Mouse (Mus musculus) lung, postnatal 4 days (tissue): ENCODE measurements around the gene Adap2.

Experiments used
- DNase-seq, 2 experiments: peaks; one replicate each; pipeline ENCODE4 v3.0.0; 2021

The Adap2 gene

DNA sequence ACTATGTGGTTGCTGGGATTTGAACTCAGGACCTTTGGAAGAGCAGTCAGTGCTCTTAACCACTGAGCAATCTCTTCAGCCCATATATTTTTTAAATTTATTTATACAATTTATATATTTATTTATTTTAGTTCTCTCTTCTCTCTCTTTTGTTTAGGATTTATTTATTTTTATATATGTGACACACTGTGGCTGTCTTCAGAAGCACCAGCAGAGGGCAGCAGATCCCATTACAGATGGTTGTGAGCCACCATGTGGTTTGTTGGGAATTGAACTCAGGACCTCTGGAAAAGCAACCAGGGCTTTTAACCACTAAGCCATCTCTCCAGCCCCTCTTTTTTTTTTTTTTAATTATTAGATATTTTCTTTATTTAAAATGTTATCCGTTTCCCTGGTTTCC is 46.4 kb downstream of the Adap2 start:
- DNase-seq, result peak in 1 of 2 experiments; percentile 32

DNA sequence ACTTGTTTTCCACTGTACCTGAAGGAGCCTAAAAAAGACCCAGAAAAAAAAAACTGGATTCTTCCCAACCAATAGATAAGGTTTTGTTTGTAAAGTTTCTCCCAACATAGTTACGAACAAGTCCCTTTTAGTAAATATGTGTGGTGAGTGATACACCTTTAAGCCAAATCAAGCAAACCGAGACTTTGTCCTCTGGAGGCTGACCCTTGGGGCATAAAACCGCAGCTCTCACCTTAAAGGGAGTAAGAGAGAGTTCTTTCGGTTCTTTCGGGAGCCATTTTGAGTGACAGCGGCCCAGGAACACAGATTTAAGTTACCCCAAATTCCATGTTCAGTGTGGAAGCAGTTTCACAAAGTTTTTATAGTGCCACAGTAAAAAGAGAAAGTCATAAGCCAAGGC is 48.4 kb downstream of the Adap2 start:
- DNase-seq, result no peak

GRCm38 (mm10) chr11:80204037-80204436 is 50.1 kb downstream of the Adap2 start:
- DNase-seq, result no peak

DNA sequence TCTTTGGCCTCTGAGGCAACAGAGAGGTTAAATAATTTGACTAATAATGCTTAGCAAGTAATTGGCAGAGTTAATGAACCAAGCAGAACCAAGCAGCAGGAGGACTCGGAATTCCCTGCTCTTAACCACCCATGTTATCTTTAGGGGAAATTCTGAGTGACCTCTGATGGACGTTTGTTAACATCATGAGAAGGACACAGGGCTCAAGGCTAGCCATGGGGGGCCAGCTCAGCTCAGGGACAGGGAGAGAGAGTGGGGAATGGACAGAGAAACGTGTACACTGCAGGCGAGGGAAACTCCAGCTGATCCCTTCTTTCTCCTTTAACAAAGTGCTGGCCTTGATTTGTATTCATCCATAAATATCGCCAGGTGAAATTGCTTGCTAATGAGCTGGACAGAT is 51.0 kb downstream of the Adap2 start:
- no peak for DNase-seq

- no peak for DNase-seq
These were observed 54.6 kb downstream of the Adap2 start for GRCm38 (mm10) chr11:80208465-80208859.

DNA sequence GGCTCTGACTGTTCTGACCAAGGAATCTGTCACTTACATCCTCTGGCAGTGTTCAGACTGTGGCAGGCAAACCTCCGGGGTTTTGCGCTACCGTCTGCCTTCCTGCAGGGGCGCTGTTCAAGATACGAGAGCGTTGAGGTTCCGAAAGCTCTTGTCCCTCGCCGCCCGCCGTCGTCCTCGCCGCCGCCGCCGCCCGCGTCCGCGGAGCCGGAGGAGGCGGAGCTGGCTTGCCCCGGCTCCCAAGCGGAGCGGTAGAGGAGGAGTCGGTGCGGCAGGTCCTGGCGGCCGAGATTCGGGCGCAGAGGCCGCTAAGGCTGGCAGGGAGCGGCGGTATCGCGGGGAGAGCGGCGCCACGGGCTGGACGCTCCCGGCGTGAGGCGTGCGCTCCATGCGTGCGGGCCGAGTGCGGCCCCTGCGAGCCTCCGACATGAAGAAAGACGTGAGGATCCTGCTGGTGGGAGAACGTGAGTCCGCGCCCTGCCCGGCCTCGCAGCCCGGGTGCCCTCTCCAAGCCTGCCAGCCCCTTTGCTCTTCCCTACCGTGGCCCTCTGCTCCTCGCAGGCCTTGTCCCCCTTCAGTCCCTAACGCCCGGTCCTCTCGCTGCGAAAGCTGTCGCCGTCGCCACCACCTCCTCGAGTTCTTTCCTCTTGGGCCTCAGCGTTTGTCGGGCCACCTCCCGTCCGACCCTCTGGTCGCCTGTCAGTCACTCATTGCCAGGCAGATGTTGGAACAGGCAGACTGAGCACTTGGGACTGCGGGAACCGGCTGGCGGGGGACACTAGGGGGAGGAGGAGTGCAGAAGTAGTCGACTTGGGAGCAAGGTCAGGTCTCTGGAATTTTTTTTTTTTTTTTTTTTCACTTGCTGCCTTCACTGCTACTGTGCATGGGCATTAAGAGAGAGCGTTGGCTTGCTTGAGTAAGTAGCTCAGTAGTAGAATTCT is 55.2 kb downstream of the Adap2 start, which contains the start of gene Rhot1:
Gene Rhot1 (plus strand): TSS at position 160 of the 941 bp plus-strand sequence.
- peak; percentile 97 to 98 for DNase-seq

- DNase-seq, result no peak
These were observed 56.4 kb downstream of the Adap2 start for GRCm38 (mm10) chr11:80210321-80210720.

DNA sequence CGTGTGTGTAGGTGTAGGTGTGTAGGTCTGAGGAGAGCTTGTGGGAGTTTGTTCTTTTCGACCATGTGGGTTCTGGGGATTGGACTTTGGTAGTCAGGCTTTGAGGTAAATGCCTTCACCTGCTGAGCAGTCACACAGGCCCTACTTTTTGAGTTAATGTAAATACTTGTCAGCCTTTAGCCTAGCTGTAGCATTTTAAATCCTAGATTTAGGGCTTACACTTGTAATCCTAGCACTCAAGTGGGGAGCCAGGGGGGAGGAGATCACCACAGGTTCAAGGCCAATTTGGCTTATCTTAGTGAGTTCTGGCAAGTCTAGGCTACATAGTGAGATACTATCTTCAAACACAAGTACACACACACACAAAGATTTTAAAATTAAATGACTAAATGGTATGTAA is 58.4 kb downstream of the Adap2 start:
- no peak for DNase-seq

DNA sequence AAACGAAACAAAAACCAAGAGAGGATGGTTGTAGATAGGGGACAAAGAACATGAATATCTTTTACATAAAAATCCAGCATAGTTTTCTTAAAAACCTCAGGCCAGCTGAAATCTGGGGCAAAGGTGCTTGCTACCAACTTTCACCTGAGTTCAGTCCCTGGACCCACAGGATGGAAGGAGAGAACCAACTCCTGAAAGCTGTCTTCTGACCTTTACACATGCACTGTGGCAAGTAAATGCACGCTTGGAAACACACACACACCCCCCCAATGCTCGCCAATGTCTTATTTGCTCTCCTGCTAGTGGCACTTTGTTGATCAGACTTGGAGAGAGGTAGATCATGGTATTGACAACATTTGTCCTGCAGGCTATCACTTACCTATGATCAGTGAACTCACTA is 61.4 kb downstream of the Adap2 start:
- DNase-seq, result no peak

DNA sequence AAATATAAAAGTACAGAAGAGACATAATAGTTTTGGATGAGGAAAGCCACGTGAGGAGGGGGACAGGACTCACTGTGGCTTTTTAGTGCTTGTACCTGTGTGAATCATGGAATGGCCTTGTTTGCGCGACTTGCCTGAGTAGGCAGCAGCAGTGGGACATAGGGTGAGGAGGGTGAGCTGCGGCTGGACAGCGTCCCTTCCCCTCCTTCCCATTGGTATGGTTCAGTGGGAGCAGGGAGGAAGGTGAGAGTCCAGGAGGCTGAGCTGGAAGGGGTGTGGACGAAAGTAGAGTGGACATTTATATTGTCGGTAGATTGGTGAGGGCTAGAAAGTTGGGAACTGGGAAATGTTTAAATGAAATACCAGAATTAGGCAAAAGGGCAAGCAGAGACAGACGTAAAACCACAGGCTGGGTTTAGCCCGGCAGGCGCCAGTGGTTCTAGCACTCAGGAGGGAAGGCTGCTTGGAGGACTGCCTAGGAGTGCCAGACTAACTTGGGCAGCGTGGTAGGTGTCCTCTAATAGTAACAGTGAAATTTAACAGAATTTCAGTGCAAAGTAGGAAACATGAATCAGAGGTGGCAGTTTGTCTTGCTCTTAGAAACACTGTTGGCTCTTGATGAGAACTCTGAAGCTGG is 64.9 kb downstream of the Adap2 start:
- no peak for DNase-seq
